Mouse (Mus musculus) spleen, adult 2 months (tissue): Measurements from ENCODE around the gene Zfp428.

Experiments used
- CTCF ChIP-seq: fragments of 200-500 bp; IDR thresholded peaks from 2 replicates; pipeline ENCODE4 v1.5.1; 2011; ENCODE audit warnings: mild to moderate bottlenecking, inconsistent platforms; ENCODE audit not compliant: insufficient read depth, insufficient read length, insufficient replicate concordance; ENCODE audit errors: extremely low read depth
- POLR2A ChIP-seq: fragments of 200-500 bp; IDR thresholded peaks from 2 replicates; pipeline ENCODE4 v1.6.1; 2011; ENCODE audit warnings: low read depth, low read length, inconsistent platforms

DNA sequence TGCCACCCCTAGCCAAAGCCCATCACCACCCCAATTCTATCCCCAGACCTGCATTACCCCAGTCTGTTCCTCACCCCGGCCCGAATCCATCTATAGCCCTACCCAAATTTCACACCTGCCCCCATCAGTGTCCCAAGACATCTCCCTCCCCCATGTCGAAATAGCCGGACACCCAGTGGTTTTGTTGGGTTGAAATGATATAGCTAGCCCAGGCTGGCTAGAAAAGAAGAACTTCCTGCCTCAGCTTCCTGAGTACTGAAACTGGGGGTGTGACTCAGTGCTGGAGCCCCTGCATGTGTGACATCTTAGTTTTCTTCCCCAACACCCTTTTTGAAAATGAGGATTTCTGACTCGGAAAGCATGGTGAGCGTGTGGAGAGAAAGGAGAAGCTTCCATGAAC, 40.0 kb upstream of the Zfp428 start:
- no peak for TF ChIP-seq CTCF
- TF ChIP-seq POLR2A: no peak
